Mouse (Mus musculus): ENCODE measurements around the gene Baz2b. TPM values are rescaled to one million over a fixed set of nuclear protein-coding genes. Genes with fewer than 3 reads are reported as not detected.

Gene Baz2b
- polyA plus RNA-seq, 1 experiment = 276 TPM

- no peak overlapping the region for H3K27ac ChIP-seq (ENCODE audit: insufficient read depth, low read depth, low read length)
- no peaks in the 10 kb centered on the region for H3K4me1 ChIP-seq (ENCODE audit: control insufficient read depth, insufficient read depth, low read length)
- 87% methylated on average over 5 of the region's 5 CpGs for WGBS
- no peak overlapping the region for H3K4me3 ChIP-seq (ENCODE audit: insufficient read depth, low read depth, low read length)
- TF ChIP-seq POLR2A (IDR thresholded peaks at IDR 0.05; ENCODE audit: insufficient read depth, low read depth, low read length) (no peak), CTCF (IDR thresholded peaks at IDR 0.05; ENCODE audit: insufficient read depth, low read depth, low read length) (no peak)
Measured at GRCm38 (mm10) chr2:60176087-60176486, 33.6 kb downstream of the Baz2b start.

GRCm38 (mm10) chr2:60175078-60175477 is 34.6 kb downstream of the Baz2b start:
- Histone ChIP-seq H3K4me1 (ENCODE audit: control insufficient read depth, insufficient read depth, low read length) (no peaks in the 10 kb centered on the region), H3K27ac (ENCODE audit: insufficient read depth, low read depth, low read length) (no peak overlapping the region), H3K4me3 (ENCODE audit: insufficient read depth, low read depth, low read length) (no peak overlapping the region)
- 93% methylated on average over 3 of the region's 4 CpGs for WGBS
- TF ChIP-seq POLR2A (IDR thresholded peaks at IDR 0.05; ENCODE audit: insufficient read depth, low read depth, low read length) = no peak
- TF ChIP-seq CTCF (IDR thresholded peaks at IDR 0.05; ENCODE audit: insufficient read depth, low read depth, low read length) = no peak

- WGBS = 96% methylated on average over 4 of the region's 4 CpGs
- TF ChIP-seq POLR2A (IDR thresholded peaks at IDR 0.05; ENCODE audit: insufficient read depth, low read depth, low read length) = no peak
- TF ChIP-seq CTCF (IDR thresholded peaks at IDR 0.05; ENCODE audit: insufficient read depth, low read depth, low read length) = no peak
Measured at GRCm38 (mm10) chr2:60173595-60173994, 36.0 kb downstream of the Baz2b start.

GRCm38 (mm10) chr2:60173190-60173589 is 36.4 kb downstream of the Baz2b start:
- Histone ChIP-seq H3K4me3 (ENCODE audit: insufficient read depth, low read depth, low read length) (no peak overlapping the region), H3K27ac (ENCODE audit: insufficient read depth, low read depth, low read length) (no peak overlapping the region), H3K4me1 (ENCODE audit: control insufficient read depth, insufficient read depth, low read length) (no peaks in the 10 kb centered on the region)
- 69% methylated on average over 3 of the region's 3 CpGs for WGBS
- TF ChIP-seq POLR2A (IDR thresholded peaks at IDR 0.05; ENCODE audit: insufficient read depth, low read depth, low read length) (no peak), CTCF (IDR thresholded peaks at IDR 0.05; ENCODE audit: insufficient read depth, low read depth, low read length) (no peak)

More at GRCm38 (mm10) chr2:60173595-60173994, 36.0 kb downstream of the Baz2b start:
- Histone ChIP-seq H3K27ac (ENCODE audit: insufficient read depth, low read depth, low read length) (no peak overlapping the region), H3K4me1 (ENCODE audit: control insufficient read depth, insufficient read depth, low read length) (no peaks in the 10 kb centered on the region), H3K4me3 (ENCODE audit: insufficient read depth, low read depth, low read length) (no peak overlapping the region)

- no peaks in the 10 kb centered on the region for H3K4me1 ChIP-seq (ENCODE audit: control insufficient read depth, insufficient read depth, low read length)
- H3K4me3 ChIP-seq (ENCODE audit: insufficient read depth, low read depth, low read length) = no peak overlapping the region
- H3K27ac ChIP-seq (ENCODE audit: insufficient read depth, low read depth, low read length) = no peak overlapping the region
- WGBS = 70% methylated on average over 2 of the region's 2 CpGs
- TF ChIP-seq POLR2A (IDR thresholded peaks at IDR 0.05; ENCODE audit: insufficient read depth, low read depth, low read length) (no peak), CTCF (IDR thresholded peaks at IDR 0.05; ENCODE audit: insufficient read depth, low read depth, low read length) (no peak)
Measured at GRCm38 (mm10) chr2:60172531-60172914, 37.1 kb downstream of the Baz2b start.

DNA sequence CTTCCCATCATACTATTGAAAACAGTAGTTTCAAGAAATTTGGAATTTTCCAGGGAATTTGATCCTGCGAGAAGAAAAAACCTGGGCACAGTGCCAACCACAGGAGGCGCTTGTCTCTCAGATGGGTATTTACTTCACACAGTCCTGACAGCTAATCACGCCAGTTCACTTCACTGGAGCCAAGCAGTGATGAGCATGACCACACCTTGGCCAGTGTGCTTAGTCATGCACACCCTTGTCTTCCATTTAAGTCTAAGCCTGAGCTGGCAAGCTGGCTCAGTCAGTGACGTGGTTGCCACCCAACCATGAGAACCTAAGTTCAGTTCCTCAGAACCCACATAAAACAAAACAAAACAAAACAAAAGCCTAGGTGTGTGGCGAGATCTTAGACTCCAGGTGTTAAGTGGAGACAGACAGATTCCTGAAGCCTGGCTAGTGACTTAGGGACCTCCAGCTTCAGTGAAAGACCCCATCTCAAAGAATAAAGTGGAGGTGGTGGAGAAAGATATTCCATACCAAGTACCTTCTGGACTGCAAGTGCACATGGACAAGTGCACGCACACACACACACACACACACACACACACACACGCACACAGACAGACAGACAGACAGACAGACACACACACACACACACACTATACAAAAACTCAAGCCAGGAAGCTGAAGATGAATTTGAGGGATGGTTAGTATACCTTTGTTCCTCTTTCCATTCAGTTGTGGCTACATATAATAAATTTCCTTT is 37.7 kb downstream of the Baz2b start:
- Histone ChIP-seq H3K4me3 (ENCODE audit: insufficient read depth, low read depth, low read length) (no peak overlapping the region), H3K4me1 (ENCODE audit: control insufficient read depth, insufficient read depth, low read length) (no peaks in the 10 kb centered on the region), H3K27ac (ENCODE audit: insufficient read depth, low read depth, low read length) (no peak overlapping the region)
- WGBS = 71% methylated on average over 7 of the region's 7 CpGs
- no peak for TF ChIP-seq CTCF (IDR thresholded peaks at IDR 0.05; ENCODE audit: insufficient read depth, low read depth, low read length)
- TF ChIP-seq POLR2A (IDR thresholded peaks at IDR 0.05; ENCODE audit: insufficient read depth, low read depth, low read length) = no peak

DNA sequence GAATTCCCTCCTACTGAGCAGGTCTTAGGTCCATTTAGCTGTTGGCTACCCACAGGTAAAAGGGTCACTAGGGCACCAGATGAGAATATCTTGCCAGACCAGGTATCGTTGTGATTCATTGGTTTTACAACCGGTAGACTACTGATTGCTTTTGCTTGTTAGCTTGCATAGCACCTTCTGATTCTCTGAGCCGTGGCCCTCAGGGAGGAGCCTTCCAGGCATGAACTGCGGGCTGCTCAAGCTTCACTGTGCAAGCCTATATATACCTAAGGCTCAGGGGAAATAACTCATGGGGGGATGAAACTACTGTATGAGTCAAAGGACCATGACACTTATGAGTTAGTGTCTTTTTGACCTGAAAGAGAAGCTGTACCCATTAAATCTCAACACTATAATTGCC is 42.8 kb downstream of the Baz2b start:
- no peak overlapping the region for H3K27ac ChIP-seq (ENCODE audit: insufficient read depth, low read depth, low read length)
- TF ChIP-seq CTCF (IDR thresholded peaks at IDR 0.05; ENCODE audit: insufficient read depth, low read depth, low read length) (no peak), POLR2A (IDR thresholded peaks at IDR 0.05; ENCODE audit: insufficient read depth, low read depth, low read length) (no peak)
- WGBS = 93% methylated on average over 4 of the region's 4 CpGs
- no peak overlapping the region for H3K4me3 ChIP-seq (ENCODE audit: insufficient read depth, low read depth, low read length)
- H3K4me1 ChIP-seq (ENCODE audit: control insufficient read depth, insufficient read depth, low read length) = no peaks in the 10 kb centered on the region

GRCm38 (mm10) chr2:60165679-60166078 is 44.0 kb downstream of the Baz2b start:
- 95% methylated on average over 11 of the region's 11 CpGs for WGBS
- TF ChIP-seq CTCF (IDR thresholded peaks at IDR 0.05; ENCODE audit: insufficient read depth, low read depth, low read length) (no peak), POLR2A (IDR thresholded peaks at IDR 0.05; ENCODE audit: insufficient read depth, low read depth, low read length) (no peak)
- H3K4me1 ChIP-seq (ENCODE audit: control insufficient read depth, insufficient read depth, low read length) = no peaks in the 10 kb centered on the region
- H3K4me3 ChIP-seq (ENCODE audit: insufficient read depth, low read depth, low read length) = no peak overlapping the region
- no peak overlapping the region for H3K27ac ChIP-seq (ENCODE audit: insufficient read depth, low read depth, low read length)

DNA sequence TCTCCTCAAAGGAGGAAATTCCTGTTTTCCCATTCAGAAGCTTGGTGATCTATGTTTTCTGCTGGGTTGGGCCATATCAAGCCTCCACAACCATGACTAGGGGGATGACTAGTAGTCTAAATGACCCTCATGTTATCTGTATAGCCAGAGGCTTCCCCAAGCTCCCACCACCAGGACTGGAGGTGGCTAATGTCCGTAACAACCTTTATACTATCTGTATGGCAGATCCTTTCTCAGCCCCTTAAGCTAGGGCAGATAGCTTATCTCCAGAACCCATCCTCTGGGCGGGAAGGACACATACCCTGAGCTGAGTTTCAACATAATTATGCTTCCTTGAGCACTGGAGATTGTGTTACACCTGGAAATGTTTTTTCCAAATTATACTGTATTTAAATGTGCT is 45.9 kb downstream of the Baz2b start:
- H3K4me3 ChIP-seq (ENCODE audit: insufficient read depth, low read depth, low read length) = no peak overlapping the region
- no peaks in the 10 kb centered on the region for H3K4me1 ChIP-seq (ENCODE audit: control insufficient read depth, insufficient read depth, low read length)
- no peak overlapping the region for H3K27ac ChIP-seq (ENCODE audit: insufficient read depth, low read depth, low read length)
- TF ChIP-seq POLR2A (IDR thresholded peaks at IDR 0.05; ENCODE audit: insufficient read depth, low read depth, low read length) = no peak
- no peak for TF ChIP-seq CTCF (IDR thresholded peaks at IDR 0.05; ENCODE audit: insufficient read depth, low read depth, low read length)
- WGBS = 98% methylated on average over 2 of the region's 2 CpGs
